33 mouse cellular contexts compared by ENCODE assay signal in the genomic region with DNA sequence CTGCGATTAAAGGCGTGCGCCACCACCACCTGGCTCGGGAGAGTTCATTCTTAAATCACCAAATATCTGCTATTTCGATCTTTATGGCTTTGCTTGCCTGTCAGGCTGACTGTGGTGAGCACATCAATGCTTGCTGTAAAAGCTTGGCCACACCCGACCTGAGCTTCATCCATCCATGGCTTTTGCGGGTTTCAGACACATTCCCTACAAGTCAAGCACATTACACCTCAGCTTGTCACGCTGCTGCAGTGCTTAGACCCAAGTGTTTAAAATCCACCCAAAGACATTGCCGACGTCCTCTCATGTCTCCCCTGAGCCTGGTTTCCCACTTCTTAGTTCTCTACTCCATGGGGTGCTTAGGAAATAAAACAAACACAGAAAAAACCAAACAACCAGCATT.
"Had no signal": no experiment of that assay in that cellular context is flagged by ENCODE, and none has a peak within 500 bp of the region (broad histone marks: within the 10 kb centered on the region; RNA-seq: fewer than 3 reads in every experiment).

No protein-coding gene starts in this region.

- H3K9ac ChIP-seq: heart, embryonic 12.5 days; heart, embryonic 15.5 days; hindbrain, embryonic 13.5 days; hindbrain, embryonic 15.5 days; intestine, embryonic 15.5 days; kidney, embryonic 15.5 days had no signal

- ATAC-seq: hindbrain, embryonic 16.5 days; hindbrain, postnatal 0 days; inflammation-experienced regulatory T-cells, adult 6 months; intestine, embryonic 15.5 days; intestine, embryonic 16.5 days; intestine, postnatal 0 days had no signal

- H3K27me3 ChIP-seq: heart, embryonic 12.5 days; heart, embryonic 15.5 days; hindbrain, embryonic 13.5 days; hindbrain, embryonic 15.5 days; intestine, embryonic 15.5 days; kidney, embryonic 15.5 days had no signal

- H3K4me3 ChIP-seq: heart, embryonic 10.5 days; heart, embryonic 12.5 days; heart, embryonic 15.5 days; hindbrain, embryonic 10.5 days; hindbrain, embryonic 13.5 days; hindbrain, embryonic 15.5 days; intestine, embryonic 15.5 days; kidney, embryonic 15.5 days; layer of hippocampus, adult 2 months; left cerebral cortex, adult 2 months had no signal

- H3K4me2 ChIP-seq: heart, embryonic 11.5 days; heart, embryonic 12.5 days; heart, embryonic 15.5 days; hindbrain, embryonic 13.5 days; hindbrain, embryonic 15.5 days; intestine, embryonic 15.5 days; kidney, embryonic 15.5 days had no signal

- H3K36me3 ChIP-seq: heart, embryonic 10.5 days; heart, embryonic 12.5 days; heart, embryonic 15.5 days; hindbrain, embryonic 10.5 days; hindbrain, embryonic 15.5 days; intestine, embryonic 15.5 days; kidney, embryonic 15.5 days had no signal

- DNase-seq: heart, postnatal 10 days; heart, postnatal 14 days; heart, postnatal 36 days; heart, postnatal 4 days; kidney, adult 11 months; kidney, adult 18-20 months; kidney, adult 2 months; kidney, adult 8-10 months; kidney, adult 9 months; kidney, postnatal 10 days; kidney, postnatal 14 days; kidney, postnatal 25 days; kidney, postnatal 36 days; kidney, postnatal 4 days; layer of hippocampus, adult 9-11 months; layer of hippocampus, postnatal 36 days had no signal

- H3K27ac ChIP-seq: heart, embryonic 10.5 days; heart, embryonic 15.5 days; hindbrain, embryonic 10.5 days; hindbrain, embryonic 13.5 days; hindbrain, embryonic 15.5 days; hindbrain, postnatal 0 days; intestine, embryonic 15.5 days; kidney, embryonic 15.5 days; kidney, postnatal 0 days; layer of hippocampus, adult 2 months; left cerebral cortex, adult 2 months had no signal

- H3K9me3 ChIP-seq: heart, embryonic 10.5 days; heart, embryonic 12.5 days; heart, embryonic 15.5 days; hindbrain, embryonic 10.5 days; hindbrain, embryonic 13.5 days; hindbrain, embryonic 15.5 days; intestine, embryonic 15.5 days; kidney, embryonic 15.5 days had no signal
